Mouse (Mus musculus) Muller cell, postnatal 12 days (primary cell): ENCODE measurements around the gene Ankrd39.

Source experiments
- DNase-seq: peaks from one replicate; pipeline ENCODE4 v3.0.0-alpha.2; 2015; ENCODE audit errors: inconsistent ontology term

The Ankrd39 gene

GRCm38 (mm10) chr1:36572709-36573108 lies 25.5 kb upstream of the Ankrd39 start:
- no peak for DNase-seq

- no peak for DNase-seq
These were observed 25.0 kb upstream of the Ankrd39 start for GRCm38 (mm10) chr1:36572140-36572700.

DNA sequence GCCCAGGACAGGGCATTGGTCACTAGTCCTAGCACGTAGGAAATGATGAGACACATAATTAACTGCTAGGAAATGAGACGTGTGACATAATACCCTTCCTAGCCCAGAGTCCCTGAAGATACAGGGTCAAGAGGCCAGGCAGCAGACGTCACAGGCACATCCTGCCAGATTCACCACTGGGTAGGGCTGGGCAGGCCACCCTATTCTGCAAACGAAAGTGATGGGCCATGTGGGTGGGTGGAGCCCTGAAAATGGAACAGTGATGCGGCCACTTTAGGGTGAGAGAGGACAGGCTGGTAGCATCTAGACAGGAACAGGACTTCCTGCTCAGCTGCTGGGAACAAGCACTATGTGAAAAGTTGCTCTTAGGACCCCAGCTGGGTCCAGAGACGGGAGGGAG lies 24.4 kb upstream of the Ankrd39 start:
- DNase-seq = no peak

GRCm38 (mm10) chr1:36570320-36570719 lies 23.1 kb upstream of the Ankrd39 start:
- no peak for DNase-seq

- peak; percentile 34 for DNase-seq
These were observed 22.5 kb upstream of the Ankrd39 start for GRCm38 (mm10) chr1:36569694-36570276.

GRCm38 (mm10) chr1:36568776-36569175 lies 21.5 kb upstream of the Ankrd39 start:
- DNase-seq = no peak

- DNase-seq = no peak
These were observed 20.8 kb upstream of the Ankrd39 start for GRCm38 (mm10) chr1:36567818-36568603.

DNA sequence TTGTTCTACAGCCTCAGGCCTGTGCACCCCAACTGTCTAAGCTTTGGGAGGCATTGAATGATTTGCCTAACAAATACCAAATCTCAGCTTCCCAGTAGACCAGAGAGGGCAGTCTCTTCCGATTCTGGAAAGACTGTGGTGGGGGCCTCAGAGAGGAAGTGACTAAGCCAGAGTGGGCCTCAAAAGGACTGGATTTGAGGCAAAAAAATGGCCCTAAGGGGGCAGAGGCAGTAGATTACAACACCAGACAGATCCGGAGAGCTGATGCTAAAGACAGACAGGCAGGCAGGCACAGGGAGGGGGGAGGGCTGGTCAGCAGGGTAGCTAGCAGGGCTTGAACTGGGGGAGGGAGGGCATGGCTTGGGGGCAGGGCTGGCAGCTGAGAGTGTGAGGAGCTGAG lies 19.2 kb upstream of the Ankrd39 start:
- DNase-seq = no peak

DNA sequence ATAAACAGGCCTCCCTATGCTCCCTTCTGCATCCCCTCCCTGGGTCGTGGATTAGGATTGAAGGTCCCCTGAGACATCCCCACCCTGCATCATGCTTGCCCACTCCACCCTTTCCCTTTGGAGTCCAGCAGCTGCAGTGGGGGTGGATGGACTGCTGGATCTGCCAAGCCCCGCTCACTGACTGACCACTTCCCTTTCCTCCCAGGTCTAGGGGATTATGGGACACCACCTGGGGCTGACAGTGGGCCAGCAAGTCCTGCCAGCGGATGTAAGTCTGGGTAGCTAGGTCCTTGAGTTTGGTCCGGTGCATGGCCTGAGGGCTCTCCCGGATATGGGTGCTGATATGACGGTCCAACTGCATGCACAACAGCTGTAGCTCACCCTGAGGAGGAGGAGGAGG lies 16.9 kb upstream of the Ankrd39 start:
- DNase-seq = no peak

DNA sequence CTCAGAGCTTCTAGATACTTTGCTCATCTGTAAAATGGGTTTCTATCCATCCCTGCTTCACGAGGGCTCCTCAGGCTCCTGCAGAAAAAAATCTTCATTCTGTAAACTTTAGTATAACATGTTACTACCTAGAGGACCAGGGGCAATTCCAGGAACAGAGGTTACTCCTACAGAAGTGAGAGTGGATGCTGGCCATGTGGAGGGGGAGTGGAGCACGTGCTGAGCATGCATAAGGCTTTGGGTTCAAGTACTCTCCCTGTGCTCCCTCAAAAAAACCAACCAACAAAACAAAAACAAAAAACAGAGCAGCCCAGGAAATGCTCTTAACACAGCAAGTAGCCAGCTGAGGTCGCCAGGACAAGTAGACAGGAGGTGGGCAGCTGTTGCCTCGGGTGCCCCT lies 16.4 kb upstream of the Ankrd39 start:
- no peak for DNase-seq

DNA sequence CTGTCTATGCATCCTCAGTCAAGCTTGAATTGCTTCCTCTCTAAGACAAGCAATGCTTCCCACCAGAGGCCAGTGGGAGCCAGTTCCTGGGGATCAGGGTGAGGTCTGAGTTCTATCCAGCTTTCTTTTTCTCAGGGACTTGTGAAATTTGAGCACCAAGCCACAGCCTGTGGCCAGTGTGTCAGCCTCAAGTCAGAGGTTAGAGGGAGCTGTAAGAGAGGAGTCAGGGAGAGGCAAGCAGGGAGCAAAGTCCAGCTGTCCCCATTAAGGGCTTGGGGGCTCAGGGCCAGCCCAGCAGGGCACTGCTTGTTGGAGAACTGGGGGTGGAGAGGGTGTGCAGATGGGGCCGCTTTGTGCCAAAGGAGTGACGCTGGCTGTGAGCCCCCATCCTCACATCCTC lies 16.0 kb upstream of the Ankrd39 start:
- no peak for DNase-seq

GRCm38 (mm10) chr1:36562388-36562787 lies 15.1 kb upstream of the Ankrd39 start:
- no peak for DNase-seq

DNA sequence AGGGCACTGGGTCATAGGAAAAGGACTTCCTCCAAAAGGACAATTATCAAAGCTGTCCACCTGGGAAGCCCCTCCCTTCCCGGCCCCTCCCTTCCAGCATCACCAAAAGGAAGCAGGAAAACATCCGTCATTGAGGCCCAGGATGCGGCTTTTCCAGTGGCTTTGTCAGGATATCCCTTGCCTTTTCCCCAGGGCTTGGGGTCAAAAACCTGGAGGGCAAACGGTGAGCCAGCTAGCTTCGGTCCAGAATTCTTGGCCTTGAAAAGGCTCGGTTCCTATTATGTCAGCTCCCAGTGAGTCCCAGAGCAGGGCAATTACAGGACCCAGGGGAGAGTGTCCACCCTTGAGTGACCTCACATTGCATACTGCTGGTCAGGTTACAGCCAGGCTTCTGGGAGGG lies 13.7 kb upstream of the Ankrd39 start:
- no peak for DNase-seq

GRCm38 (mm10) chr1:36559888-36560287 lies 12.6 kb upstream of the Ankrd39 start:
- no peak for DNase-seq

GRCm38 (mm10) chr1:36559256-36559655 lies 12.0 kb upstream of the Ankrd39 start:
- no peak for DNase-seq

- DNase-seq = peak; percentile 77
These were observed 11.1 kb upstream of the Ankrd39 start, which contains the start of gene Sema4c for GRCm38 (mm10) chr1:36558031-36558993. Sema4c (minus strand) TSS chr1:36558349.

GRCm38 (mm10) chr1:36557457-36558011 lies 10.3 kb upstream of the Ankrd39 start:
- DNase-seq = peak; percentile 81

DNA sequence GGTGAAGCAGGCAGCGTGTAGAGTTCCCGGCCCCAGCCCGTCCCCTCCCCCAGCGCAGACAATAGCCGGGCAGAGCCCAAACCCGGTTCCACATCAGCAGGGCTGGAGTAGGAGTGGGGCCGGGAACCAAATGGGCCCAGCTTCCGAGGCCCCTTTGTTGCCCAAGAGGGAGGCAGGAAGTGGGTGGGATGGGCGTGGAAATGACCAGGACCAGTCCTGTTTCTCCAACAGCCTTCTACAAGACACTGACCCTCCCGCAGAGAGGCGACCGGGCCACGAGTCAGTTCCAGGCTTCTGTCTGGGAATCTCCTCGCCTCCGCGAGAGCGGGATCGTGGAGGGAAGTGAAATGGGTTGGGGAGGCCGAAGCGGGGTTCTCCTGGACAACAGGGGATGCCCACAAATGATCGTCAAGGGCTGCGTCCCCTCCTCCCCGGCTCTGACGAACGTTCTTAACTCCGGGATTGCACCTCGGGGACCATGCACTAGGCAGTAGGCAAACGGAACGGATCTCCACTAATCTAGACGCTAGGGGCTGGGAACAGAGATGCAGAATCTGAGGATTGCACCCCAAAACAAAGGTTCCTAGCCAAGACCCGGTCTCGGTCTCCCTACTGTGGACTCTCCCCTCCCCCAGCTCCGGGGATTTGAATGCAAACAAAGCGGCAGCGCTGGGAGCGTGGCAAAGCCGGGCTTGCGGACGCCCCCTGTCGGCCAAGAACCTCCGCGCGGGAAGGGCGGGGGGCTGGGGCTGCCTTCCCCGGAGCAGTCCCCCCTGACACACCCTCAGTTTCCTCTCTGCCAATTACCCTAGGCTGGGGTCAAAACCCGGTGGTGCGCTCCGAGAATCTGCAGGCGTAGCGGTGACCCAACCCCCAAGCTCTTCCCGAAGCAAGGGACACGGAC lies 9.6 kb upstream of the Ankrd39 start:
- DNase-seq = peak; percentile 95

DNA sequence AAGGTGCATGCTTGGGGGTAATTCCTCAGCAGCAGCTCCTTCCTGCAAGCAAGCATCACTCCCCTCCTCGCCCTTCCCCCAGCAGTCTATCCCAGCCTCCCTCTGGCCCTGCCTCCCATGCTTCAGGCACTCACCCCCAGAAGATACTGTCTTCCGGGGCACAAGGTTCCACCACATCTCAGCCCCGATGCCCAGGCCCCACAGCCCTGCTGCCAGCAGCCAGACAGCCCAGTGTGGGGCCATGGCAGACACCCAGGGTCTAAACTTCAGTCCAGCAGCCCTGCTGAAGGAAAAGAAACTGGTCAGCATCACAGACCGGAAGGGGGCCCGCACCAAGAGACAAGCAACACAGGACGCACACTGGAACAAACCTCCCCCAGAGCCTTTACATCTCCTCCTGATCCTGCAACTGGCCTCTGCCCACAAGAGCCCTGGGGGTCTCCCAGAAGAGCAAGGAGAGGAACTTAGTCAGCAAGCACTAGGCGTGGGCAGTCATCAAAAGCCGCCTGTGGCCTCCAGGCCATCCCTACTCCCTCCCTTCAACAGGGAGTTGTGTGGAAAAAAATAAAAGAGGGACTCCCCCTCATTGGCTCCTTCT lies 8.7 kb upstream of the Ankrd39 start:
- DNase-seq = peak; percentile 59
